Mouse (Mus musculus) bone marrow macrophage, adult 2 months (primary cell): Measurements from ENCODE around the gene Gca.

Experiments used
- CTCF ChIP-seq: IDR thresholded peaks from 2 replicates; pipeline ENCODE4 v1.5.1; 2012; ENCODE audit warnings: low read depth, mild to moderate bottlenecking, low read length, moderate library complexity
- POLR2A ChIP-seq: IDR thresholded peaks from 2 replicates; pipeline ENCODE4 v1.6.1; 2012; ENCODE audit warnings: mild to moderate bottlenecking, low read depth, low read length, borderline replicate concordance

DNA sequence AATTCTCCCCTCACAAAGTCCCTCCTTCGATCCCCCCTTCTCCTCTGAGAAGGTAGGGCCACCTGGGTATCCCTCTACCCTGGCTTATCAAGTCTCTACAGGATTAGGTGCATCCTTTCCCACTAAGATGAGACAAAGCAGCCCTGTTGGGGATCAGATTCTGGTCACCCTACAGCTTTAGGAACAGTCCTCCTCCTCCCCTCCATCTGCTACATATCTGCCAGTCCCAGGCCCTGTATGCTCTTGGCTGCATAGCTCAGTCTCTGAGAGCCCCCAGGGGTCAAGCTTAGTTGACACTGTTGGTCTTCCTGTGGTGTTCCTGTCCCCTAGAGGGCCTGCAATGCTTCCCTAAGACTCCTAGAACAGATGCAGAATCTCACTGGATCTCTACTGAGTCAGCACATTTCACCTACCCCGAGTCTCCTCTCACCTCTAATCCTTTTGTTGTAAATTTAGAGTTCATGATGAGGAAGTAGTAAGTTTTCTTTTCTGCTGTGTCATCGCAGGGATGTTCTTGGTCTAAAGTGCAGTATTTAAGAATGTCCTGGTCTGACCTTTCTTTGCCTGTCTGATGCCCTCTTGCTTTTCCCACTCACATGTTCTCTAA lies 21.0 kb downstream of the Gca start:
- TF ChIP-seq CTCF: no peak
- TF ChIP-seq POLR2A: no peak
